Mouse (Mus musculus) cortical plate, adult 2 months (tissue): ENCODE measurements around the gene Tacr1. TPM values are rescaled to one million over a fixed set of nuclear protein-coding genes. Genes with fewer than 3 reads are reported as not detected.
"Not testable (repeated sequence)": the region's sequence is repeated elsewhere in the genome, so short reads cannot be mapped to it uniquely, and the experiment has no call there.

ENCODE experiments used
- H3K27ac ChIP-seq: fragments of 200-500 bp; 2 replicates; pipeline ENCODE4 v1.5.1; 2012; ENCODE audit warnings: low read length, control low read depth, inconsistent platforms; ENCODE audit not compliant: insufficient read depth
- H3K4me1 ChIP-seq: fragments of 200-500 bp; 2 replicates; pipeline ENCODE4 v1.6.1; 2011; ENCODE audit warnings: low read length; ENCODE audit not compliant: control insufficient read depth, insufficient read depth
- H3K4me3 ChIP-seq: fragments of 200-500 bp; 2 replicates; pipeline ENCODE4 v1.5.1; 2011; ENCODE audit warnings: mild to moderate bottlenecking, low read length, control low read depth; ENCODE audit not compliant: insufficient read depth
- CTCF ChIP-seq: fragments of 200-500 bp; IDR thresholded peaks from 2 replicates; pipeline ENCODE4 v1.5.1; 2011; ENCODE audit warnings: mild to moderate bottlenecking, control low read depth, low read length; ENCODE audit not compliant: insufficient read depth; ENCODE audit errors: extremely low read depth
- POLR2A ChIP-seq: fragments of 200-500 bp; IDR thresholded peaks from 2 replicates; pipeline ENCODE4 v1.6.1; 2011; ENCODE audit warnings: mild to moderate bottlenecking, low read length, control low read depth; ENCODE audit not compliant: insufficient read depth; ENCODE audit errors: extremely low read depth
- polyA plus RNA-seq: library from polyadenylated mRNA; depleted of rRNA; stranded (reverse); fragments of >200 nt; gene quantifications from 2 replicates; pipeline ENCODE4 v1.2.3, GENCODE M21; 2012; rRNA removed

The Tacr1 gene
- 0.34 and 0.94 TPM in 2 replicates for polyA plus RNA-seq

DNA sequence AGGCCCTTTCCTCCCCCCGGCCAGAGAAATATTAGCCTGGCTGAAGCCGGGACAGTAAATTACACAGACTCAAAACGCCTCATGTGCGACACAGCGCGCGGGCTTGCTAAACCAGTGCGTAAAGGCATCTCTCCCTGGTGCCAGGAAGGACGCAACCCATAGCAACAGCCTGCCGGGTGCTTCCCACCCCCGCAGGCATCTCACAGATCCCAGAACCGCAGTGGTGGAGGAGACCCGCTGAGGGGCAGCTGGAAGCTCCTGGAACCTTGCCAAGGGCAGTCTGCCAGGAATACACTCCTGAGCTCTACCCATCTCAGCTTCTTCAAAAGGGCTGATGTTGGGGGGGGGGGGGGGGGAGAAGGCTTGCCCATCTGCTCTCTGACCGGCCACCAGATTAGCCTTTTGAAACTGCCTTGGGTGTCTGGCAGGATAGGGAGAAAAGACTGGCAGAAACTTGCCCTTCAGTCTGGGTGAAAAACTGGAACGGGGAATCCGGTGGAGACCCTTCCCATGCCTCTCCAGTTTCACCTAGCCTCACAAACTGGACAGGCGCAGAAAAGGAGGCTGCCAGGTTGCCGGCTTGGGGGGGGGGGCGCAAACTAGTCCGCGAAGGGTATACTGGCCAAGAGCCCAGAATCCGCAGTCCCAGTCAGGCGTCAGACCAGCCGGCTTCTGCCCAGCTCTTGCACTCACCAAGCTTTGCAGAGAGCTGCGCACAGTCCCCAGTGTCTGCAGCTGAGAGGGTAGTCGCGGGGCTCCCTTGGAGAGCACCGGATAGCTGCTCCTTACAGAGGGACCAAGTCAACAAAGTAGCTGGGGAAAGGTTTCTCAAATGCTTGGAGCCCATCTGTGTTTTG is at the start of gene Tacr1:
Gene Tacr1 (plus strand): TSS at position 740 of the 857 bp plus-strand sequence.
- TF ChIP-seq CTCF: no peak
- TF ChIP-seq POLR2A: no peak
- H3K4me3 ChIP-seq: peak within 1 kb of the TSS; percentile 32
- no peaks in the 10 kb centered on the region for H3K4me1 ChIP-seq
- no peak within 1 kb of the TSS for H3K27ac ChIP-seq

DNA sequence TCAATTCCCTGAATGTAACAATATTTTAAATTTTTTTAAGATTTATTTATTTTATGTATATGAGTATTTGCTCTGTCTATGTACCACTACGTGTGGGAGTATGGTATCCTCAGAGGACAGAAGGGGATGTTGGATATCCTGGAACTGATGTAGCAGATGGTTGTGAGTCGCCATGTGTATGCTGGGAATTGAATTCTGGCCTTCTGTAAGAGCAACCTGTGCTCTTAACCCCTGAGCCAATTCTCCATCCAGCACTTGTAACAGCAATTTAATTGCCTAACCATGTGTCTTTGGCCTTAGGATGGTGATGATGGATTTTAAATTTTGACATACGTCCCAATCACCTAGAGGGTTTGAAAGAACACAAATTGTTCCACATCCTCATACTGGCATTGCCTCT is 26.0 kb upstream of the Tacr1 start:
- H3K4me3 ChIP-seq: no peak overlapping the region
- TF ChIP-seq CTCF (no peak), POLR2A (no peak)
- H3K4me1 ChIP-seq: no peaks in the 10 kb centered on the region
- no peak overlapping the region for H3K27ac ChIP-seq

DNA sequence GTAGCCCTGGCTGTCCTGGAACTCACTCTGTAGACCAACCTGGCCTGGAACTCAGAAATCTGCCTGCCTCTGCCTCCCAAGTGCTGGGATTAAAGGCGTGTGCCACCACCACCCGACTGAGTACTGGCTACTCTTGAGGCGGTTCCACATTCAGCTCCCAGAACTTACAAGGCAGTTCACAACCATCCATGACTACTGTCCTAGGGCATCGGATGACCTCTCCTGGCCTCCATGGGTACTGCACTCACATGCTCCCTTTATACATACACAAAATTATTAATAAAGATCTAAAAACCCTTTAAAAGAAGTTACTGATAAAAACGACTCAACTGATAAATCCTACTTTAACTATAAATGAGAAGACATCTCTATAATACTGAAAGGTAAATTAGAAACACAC is 18.6 kb upstream of the Tacr1 start:
- Histone ChIP-seq H3K27ac (no peak overlapping the region), H3K4me1 (no peaks in the 10 kb centered on the region)
- TF ChIP-seq POLR2A (no peak), CTCF (no peak)

DNA sequence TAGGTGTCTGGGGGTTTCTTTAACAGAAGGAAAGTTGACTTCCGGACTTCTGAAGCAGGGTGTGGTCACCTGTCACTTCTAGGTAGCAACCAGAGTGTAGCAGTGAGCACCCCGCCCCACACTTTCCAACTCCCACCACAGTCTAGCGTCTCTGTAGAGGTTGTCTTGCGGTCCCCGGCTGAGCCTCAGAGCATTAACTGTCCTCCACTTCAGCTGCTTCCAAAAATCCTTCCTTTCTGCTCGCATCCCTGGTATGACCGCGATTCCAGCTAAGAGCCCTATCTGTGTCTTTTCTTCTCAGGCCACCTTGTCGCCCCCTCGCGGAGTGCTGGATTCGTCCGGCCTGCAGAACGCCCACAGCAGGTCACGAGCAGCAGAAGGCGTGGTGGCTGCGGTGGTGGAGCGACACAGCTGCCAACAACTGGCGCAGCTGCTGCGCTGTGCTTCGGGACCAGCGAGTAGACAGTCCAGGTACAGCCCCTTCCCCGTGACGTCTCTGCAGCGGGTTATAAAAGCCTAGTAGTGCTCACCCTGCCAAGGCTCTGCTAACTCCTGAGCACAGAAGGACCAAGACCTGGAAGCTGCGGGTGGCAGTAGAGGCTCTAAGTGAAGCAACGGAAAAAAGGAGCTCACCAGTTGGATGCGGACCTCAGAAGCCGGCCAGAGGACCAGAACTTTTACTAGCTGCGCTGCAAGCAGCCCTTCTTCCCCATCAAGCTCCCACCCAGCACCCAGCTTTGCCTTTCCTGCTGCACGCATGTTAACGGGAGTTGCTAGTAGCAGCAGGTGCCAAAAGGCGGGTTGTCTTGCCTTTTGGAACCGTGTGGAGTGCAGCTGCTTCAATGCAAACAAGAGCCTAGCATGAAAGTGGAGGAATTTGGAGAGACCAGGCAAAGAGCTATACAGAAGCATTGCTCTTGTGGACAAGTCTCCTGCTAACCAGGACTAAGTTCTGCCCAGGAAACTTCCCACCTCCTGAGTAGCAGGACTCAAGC is 664 bp downstream of the Tacr1 start:
- Histone ChIP-seq H3K4me3 (peak overlapping the region; percentile 32), H3K4me1 (no peaks in the 10 kb centered on the region), H3K27ac (no peak overlapping the region)
- no peak for TF ChIP-seq CTCF
- TF ChIP-seq POLR2A: no peak

More for the DNA sequence above, 18.6 kb upstream of the Tacr1 start:
- H3K4me3 ChIP-seq: no peak overlapping the region

GRCm38 (mm10) chr6:82418367-82418766 is 16.2 kb downstream of the Tacr1 start:
- Histone ChIP-seq H3K4me3 (no peak overlapping the region), H3K27ac (no peak overlapping the region), H3K4me1 (no peaks in the 10 kb centered on the region)
- TF ChIP-seq POLR2A (no peak), CTCF (peak; percentile 8; the same call in 1 of the 2 replicates)

GRCm38 (mm10) chr6:82420222-82420621 is 18.1 kb downstream of the Tacr1 start:
- no peak overlapping the region for H3K27ac ChIP-seq
- no peak overlapping the region for H3K4me3 ChIP-seq
- H3K4me1 ChIP-seq: no peaks in the 10 kb centered on the region
- TF ChIP-seq CTCF (no peak), POLR2A (no peak)

- TF ChIP-seq POLR2A (no peak), CTCF (no peak)
- no peak overlapping the region for H3K27ac ChIP-seq
- no peak overlapping the region for H3K4me3 ChIP-seq
- H3K4me1 ChIP-seq: no peaks in the 10 kb centered on the region
These were observed 26.8 kb downstream of the Tacr1 start for GRCm38 (mm10) chr6:82428890-82429289.

- Histone ChIP-seq H3K4me3 (no peak overlapping the region), H3K4me1 (no peaks in the 10 kb centered on the region), H3K27ac (no peak overlapping the region)
- no peak for TF ChIP-seq CTCF
- TF ChIP-seq POLR2A: no peak
These were observed 27.6 kb downstream of the Tacr1 start for GRCm38 (mm10) chr6:82429766-82430165.

DNA sequence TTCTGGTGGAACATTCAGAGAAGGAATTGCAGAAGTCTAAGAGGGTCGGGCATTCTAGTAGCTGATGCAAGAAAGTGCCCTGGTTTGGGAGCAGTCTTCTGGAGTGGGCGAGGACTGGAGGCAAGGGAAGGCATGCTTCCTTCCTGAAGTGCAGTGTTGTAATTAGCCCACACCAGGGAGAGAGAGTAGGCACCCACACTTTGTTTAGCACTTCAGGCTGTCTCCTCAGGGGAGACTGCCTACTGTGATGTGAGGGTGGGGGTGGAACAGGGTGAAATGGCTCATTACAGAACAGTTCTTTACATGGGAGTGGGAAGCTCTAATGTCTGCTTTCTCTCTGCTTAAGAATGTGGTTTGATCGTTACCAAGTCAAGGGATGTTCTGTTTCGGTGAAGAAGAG is 35.0 kb downstream of the Tacr1 start:
- TF ChIP-seq CTCF: no peak
- TF ChIP-seq POLR2A: no peak
- Histone ChIP-seq H3K4me3 (no peak overlapping the region), H3K27ac (no peak overlapping the region), H3K4me1 (peaks cover 2% of the 10 kb centered on the region; the same call in 1 of the 2 replicates)

DNA sequence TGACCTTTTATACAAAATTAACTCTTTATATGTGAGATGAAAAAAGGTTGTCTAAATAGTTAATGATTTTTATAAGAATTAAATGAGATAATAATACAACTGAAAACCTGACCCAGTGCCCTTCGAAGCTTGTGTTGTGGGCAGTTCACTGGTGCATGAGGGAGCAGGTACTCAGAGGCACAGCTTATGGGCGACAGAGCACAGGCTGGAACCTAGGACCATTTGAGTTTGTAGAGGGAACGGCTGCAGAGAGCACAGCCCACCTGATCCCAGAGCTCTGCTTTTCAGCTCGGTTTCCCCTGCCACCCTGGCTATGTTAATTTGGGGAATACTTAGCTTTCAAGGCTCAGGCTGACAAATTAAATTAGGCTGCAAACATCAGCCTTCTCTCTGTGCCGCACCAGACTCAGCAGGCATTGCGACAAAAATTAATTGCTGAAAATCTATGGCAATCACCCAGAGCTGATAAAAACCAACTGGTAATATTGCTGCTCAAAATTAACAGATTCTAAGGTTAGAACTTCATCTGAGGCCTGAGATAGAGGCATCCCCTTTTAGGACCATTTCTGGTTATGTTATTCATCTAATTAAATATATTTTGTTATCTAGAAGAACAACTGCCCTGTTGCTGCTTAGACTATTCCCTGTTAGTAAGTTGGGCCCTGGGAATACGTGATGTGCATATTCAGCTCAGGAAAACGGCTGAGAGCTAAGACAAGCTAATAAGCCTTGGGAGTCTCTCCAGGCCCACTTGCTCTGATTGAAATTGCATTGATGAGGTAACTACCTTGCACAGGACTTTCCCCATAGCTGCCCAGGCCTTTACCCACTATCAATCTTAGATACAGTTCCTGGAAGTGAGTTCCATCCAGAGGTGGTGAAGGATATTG is 50.3 kb downstream of the Tacr1 start:
- H3K4me3 ChIP-seq, H3K4me1 ChIP-seq, H3K27ac ChIP-seq: not testable (repeated sequence)
